Mouse (Mus musculus) midbrain, embryonic 14.5 days (tissue): ENCODE results near the gene Lsm6. TPM values are rescaled to one million over a fixed set of nuclear protein-coding genes. Genes with fewer than 3 reads are reported as not detected.

ENCODE experiments used
- ATAC-seq: fragments of 200-750 bp; cut with Nextera tagmentation; 2 replicates; pipeline ENCODE4 v1.8.0; 2017; ENCODE audit warnings: moderate number of reproducible peaks, moderate library complexity; ENCODE audit not compliant: low FRiP score, low TSS enrichment
- DNase-seq: peaks from one replicate; pipeline ENCODE4 v3.0.0-alpha.2; 2015
- H3K27ac ChIP-seq: fragments of 300-500 bp; sonication (generic); replicated peaks from 2 replicates; pipeline ENCODE4 v1.5.1; 2014; ENCODE audit warnings: mild to moderate bottlenecking, low read depth, low read length, moderate library complexity
- H3K27me3 ChIP-seq: fragments of 300-500 bp; sonication (generic); 2 replicates; pipeline ENCODE4 v1.6.1; 2014; ENCODE audit warnings: low read length, control low read depth, mixed read lengths; ENCODE audit not compliant: control insufficient read depth, insufficient read depth
- H3K36me3 ChIP-seq: fragments of 300-500 bp; sonication (generic); 2 replicates; pipeline ENCODE4 v1.6.1; 2014; ENCODE audit warnings: low read length, control low read depth; ENCODE audit not compliant: control insufficient read depth, insufficient read depth
- H3K4me1 ChIP-seq: fragments of 300-500 bp; sonication (generic); 2 replicates; pipeline ENCODE4 v1.6.1; 2014; ENCODE audit warnings: mild to moderate bottlenecking, antibody characterized with exemption, low read length, control low read depth; ENCODE audit not compliant: control insufficient read depth, insufficient read depth
- H3K4me2 ChIP-seq: fragments of 300-500 bp; sonication (generic); 2 replicates; pipeline ENCODE4 v1.6.1; 2014; ENCODE audit warnings: mild to moderate bottlenecking, low read length, moderate library complexity
- H3K4me3 ChIP-seq: fragments of 300-500 bp; sonication (generic); replicated peaks from 2 replicates; pipeline ENCODE4 v1.5.1; 2014; ENCODE audit warnings: low read depth, low read length
- H3K9ac ChIP-seq: fragments of 300-500 bp; sonication (generic); replicated peaks from 2 replicates; pipeline ENCODE4 v1.6.1; 2014; ENCODE audit warnings: mild to moderate bottlenecking, low read length, moderate library complexity
- H3K9me3 ChIP-seq: fragments of 300-500 bp; sonication (generic); 2 replicates; pipeline ENCODE4 v1.6.1; 2016; ENCODE audit warnings: low read length, control low read depth, mixed read lengths; ENCODE audit not compliant: control insufficient read depth
- WGBS: fragments of 180-500 bp; shearing (Covaris S2); extraction: QIAGEN DNeasy Blood & Tissue Kit; methylation state at CpG from one replicate; pipeline ENCODE4 v1.1.7; 2014; 5-methylcytosine and 5-hydroxymethylcytosine counted together
- polyA plus RNA-seq: library from polyadenylated mRNA; unstranded; fragments of >200 nt; fragmentation: Nextera tagmentation; extraction: Ambion mirVana; gene quantifications from 2 replicates; pipeline ENCODE4 v1.2.1, GENCODE M21; 2014

The Lsm6 gene
- polyA plus RNA-seq, 1 experiment from 2014 or later, result 165 TPM

DNA sequence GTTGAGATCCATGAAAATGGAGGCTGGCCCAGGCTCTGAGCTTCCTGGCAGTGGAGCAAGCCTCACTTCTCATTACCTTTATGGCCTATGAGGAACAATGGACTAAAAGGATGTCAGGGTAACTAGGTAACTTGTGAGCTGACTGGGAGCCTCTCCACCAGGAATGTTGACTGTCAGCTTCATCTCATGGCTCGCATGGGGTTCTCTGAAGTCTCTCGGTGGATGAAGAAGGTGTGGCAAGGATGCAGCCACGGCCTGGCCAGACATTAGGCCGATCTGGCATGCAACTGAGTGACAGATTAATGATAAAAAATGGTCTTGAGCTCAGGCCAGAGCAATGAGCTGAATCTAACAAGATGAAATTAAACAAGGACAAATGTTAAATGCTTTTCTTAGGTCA lies 27.7 kb downstream of the Lsm6 start:
- H3K9ac ChIP-seq, result no peak overlapping the region
- WGBS, result 88% methylated on average over 4 of the region's 4 CpGs

DNA sequence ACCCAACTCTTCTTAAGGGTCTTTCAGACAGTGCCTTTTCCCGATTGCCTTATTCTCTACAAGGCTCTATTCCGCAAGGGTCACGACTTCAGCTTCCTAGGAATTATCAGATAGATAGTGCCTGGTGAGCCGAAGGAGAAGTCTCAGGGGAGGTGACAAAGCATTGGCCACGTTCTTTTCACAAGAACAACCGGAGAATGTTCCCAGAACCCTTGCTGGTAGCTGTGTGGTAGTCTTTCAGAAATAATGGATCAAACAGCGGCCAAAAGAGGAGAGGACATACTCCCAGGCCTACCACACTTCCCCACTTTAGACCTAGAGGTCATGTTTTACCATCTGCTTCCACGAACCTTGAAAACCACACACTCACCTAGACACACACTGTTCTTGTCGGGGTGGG lies 44.1 kb downstream of the Lsm6 start:
- Histone ChIP-seq H3K9ac (no peak overlapping the region), H3K36me3 (no peaks in the 10 kb centered on the region), H3K4me2 (no peak overlapping the region), H3K27ac (no peak overlapping the region), H3K9me3 (no peaks in the 10 kb centered on the region), H3K4me3 (no peak overlapping the region), H3K4me1 (no peaks in the 10 kb centered on the region), H3K27me3 (no peaks in the 10 kb centered on the region)
- ATAC-seq (no peak), DNase-seq (no peak)
- WGBS, result 92% methylated on average over 9 of the region's 9 CpGs

More for the DNA sequence above, 27.7 kb downstream of the Lsm6 start:
- H3K36me3 ChIP-seq, result no peaks in the 10 kb centered on the region
- no peak overlapping the region for H3K27ac ChIP-seq
- DNase-seq (no peak), ATAC-seq (no peak)
- H3K27me3 ChIP-seq, result no peaks in the 10 kb centered on the region
- H3K9me3 ChIP-seq, result no peaks in the 10 kb centered on the region
- no peak overlapping the region for H3K4me3 ChIP-seq
- no peak overlapping the region for H3K4me2 ChIP-seq
- no peaks in the 10 kb centered on the region for H3K4me1 ChIP-seq

DNA sequence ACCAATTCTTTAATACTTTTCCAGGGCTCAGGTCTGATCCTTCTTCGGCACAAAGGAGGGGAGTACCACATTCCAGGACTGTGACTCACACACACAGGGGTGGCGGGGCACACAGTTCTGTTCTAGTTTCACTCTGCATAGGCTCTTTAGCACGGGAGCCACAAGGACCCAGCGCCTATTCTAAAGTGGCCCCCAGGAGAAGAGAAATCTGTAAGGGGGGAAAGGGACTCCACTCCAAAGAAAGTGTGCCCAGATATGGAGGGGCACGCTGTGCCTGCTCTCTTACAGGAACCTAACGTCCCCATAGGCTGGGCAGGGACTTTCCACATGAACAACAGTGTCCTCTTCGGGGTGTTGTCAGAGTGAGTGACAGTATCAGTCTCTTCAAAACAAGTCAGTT lies 49.7 kb downstream of the Lsm6 start:
- H3K4me1 ChIP-seq, result no peaks in the 10 kb centered on the region

DNA sequence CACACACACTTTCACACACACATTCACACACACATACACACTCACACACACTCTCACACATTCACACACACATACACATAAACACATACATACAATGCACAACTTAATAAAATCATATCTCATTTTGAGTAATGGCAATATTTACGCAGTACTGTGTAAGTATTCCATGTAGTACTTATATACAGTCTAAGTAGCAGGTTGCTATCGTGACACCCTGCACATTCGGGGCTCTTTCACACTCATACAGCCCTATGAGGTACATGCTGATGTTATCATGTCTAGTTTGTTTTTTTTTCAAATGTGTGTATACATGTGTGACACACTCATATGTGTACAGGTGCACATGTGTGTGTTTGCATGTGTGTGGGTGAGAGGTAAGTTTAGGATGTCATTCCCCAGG lies 50.4 kb downstream of the Lsm6 start:
- WGBS, result 94% methylated on average over 3 of the region's 3 CpGs
- no peak overlapping the region for H3K4me3 ChIP-seq
- H3K27ac ChIP-seq, result no peak overlapping the region
- ATAC-seq (no peak), DNase-seq (no peak)
- no peak overlapping the region for H3K9ac ChIP-seq
- no peaks in the 10 kb centered on the region for H3K36me3 ChIP-seq
- no peak overlapping the region for H3K4me2 ChIP-seq
- H3K27me3 ChIP-seq, result no peaks in the 10 kb centered on the region
- no peaks in the 10 kb centered on the region for H3K9me3 ChIP-seq
- no peaks in the 10 kb centered on the region for H3K4me1 ChIP-seq

More for the DNA sequence above, 49.7 kb downstream of the Lsm6 start:
- Histone ChIP-seq H3K9ac (no peak overlapping the region), H3K27ac (no peak overlapping the region), H3K4me3 (no peak overlapping the region), H3K36me3 (no peaks in the 10 kb centered on the region), H3K9me3 (no peaks in the 10 kb centered on the region), H3K27me3 (no peaks in the 10 kb centered on the region), H3K4me2 (no peak overlapping the region)
- 68% methylated on average over 7 of the region's 7 CpGs for WGBS
- ATAC-seq (no peak), DNase-seq (no peak)

- no peak overlapping the region for H3K4me2 ChIP-seq
- H3K27me3 ChIP-seq, result no peaks in the 10 kb centered on the region
- no peak for DNase-seq
- H3K9ac ChIP-seq, result no peak overlapping the region
- no peak overlapping the region for H3K27ac ChIP-seq
- WGBS, result 88% methylated on average over 1 of the region's 1 CpGs
- H3K4me3 ChIP-seq, result no peak overlapping the region
- H3K9me3 ChIP-seq, result no peaks in the 10 kb centered on the region
- no peaks in the 10 kb centered on the region for H3K36me3 ChIP-seq
- no peaks in the 10 kb centered on the region for H3K4me1 ChIP-seq
- ATAC-seq, result no peak
These were observed 55.4 kb downstream of the Lsm6 start for GRCm38 (mm10) chr8:78765556-78765955.

DNA sequence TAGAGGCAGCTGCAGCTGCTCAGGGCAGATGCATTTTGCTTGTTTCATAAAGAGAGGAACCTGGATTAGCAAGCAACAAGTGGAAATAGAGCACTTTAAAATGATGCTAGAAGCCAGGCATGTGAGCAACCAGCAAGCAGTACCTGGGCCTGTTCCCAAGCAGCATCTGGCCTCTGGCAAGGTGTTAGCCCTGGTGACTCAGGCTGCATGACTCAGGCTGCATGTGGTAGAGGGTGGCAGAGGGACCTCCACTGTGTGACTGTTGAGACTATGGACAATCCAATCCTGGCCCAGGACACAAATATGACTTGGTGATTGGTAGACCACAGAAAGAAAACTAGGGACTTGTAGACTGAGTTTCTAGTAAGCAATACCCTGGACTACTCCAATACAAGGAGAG lies 56.0 kb downstream of the Lsm6 start:
- Histone ChIP-seq H3K27me3 (no peaks in the 10 kb centered on the region), H3K4me3 (no peak overlapping the region), H3K27ac (no peak overlapping the region), H3K4me1 (no peaks in the 10 kb centered on the region), H3K9me3 (no peaks in the 10 kb centered on the region), H3K4me2 (no peak overlapping the region), H3K9ac (no peak overlapping the region), H3K36me3 (no peaks in the 10 kb centered on the region)
- ATAC-seq, result no peak
- no peak for DNase-seq

DNA sequence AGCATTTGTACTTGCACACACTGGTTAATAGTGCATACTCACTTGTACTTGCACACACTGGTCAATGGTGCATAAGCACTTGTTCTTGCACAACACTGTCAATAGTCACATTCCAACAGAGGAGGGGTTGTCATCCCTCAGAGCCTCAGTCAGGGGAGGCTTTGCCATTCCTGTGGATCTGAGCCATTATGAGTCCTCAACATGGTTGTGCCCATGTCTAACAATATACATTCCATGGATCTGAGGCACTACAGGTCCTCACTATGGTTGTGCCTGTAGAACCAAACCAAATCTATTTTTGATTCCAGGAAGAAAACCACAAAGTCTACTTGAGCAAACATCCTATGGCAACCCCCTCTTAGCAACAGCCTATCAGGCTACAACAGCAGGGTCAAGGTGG lies 61.8 kb downstream of the Lsm6 start:
- DNase-seq (no peak), ATAC-seq (no peak)
- Histone ChIP-seq H3K4me1 (no peaks in the 10 kb centered on the region), H3K4me3 (no peak overlapping the region), H3K27ac (no peak overlapping the region), H3K27me3 (no peaks in the 10 kb centered on the region), H3K36me3 (no peaks in the 10 kb centered on the region), H3K9ac (no peak overlapping the region), H3K4me2 (no peak overlapping the region), H3K9me3 (no peaks in the 10 kb centered on the region)

DNA sequence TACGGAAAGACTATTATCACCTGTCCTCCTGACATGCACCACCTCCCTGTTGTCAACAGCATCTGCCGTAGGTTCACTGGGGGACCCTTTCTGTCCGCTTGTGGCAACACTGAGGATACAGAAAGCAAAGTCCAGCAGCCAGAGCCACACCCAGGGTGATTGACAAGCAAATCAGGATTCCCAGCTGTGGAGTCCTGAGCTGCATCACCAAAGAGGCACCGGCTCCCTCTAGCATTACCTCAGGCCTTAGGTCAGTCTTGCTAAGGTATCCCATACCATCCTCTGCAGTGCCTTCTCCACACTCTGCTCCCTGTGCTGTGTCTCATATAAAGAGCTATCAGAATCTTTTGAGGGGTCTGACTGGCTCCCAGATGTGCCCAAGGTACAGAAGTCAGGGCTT lies 66.0 kb downstream of the Lsm6 start:
- Histone ChIP-seq H3K36me3 (no peaks in the 10 kb centered on the region), H3K9ac (no peak overlapping the region), H3K27ac (no peak overlapping the region), H3K4me3 (no peak overlapping the region), H3K4me2 (no peak overlapping the region), H3K4me1 (no peaks in the 10 kb centered on the region), H3K9me3 (no peaks in the 10 kb centered on the region), H3K27me3 (no peaks in the 10 kb centered on the region)
- WGBS, result 85% methylated on average over 4 of the region's 4 CpGs
- ATAC-seq, result no peak
- DNase-seq, result no peak
